Mouse (Mus musculus) CD4-positive, CD25-positive, alpha-beta regulatory T cell, adult 9 weeks (primary cell): Measurements from ENCODE around the gene Zscan18. TPM values are rescaled to one million over a fixed set of nuclear protein-coding genes. Genes with fewer than 3 reads are reported as not detected.

Experiments used
- polyA plus RNA-seq: library from polyadenylated mRNA; unstranded; fragments of 100-300 nt; shearing (Covaris generic); gene quantifications from one replicate; pipeline ENCODE4 v1.2.1, GENCODE M21; 2017

The Zscan18 gene
- polyA plus RNA-seq, result 1.7 TPM

GRCm38 (mm10) chr7:12802866-12803726, at the start of gene Zscan18:
Gene Zscan18, minus strand, starts transcription at chr7:12803635.

DNA sequence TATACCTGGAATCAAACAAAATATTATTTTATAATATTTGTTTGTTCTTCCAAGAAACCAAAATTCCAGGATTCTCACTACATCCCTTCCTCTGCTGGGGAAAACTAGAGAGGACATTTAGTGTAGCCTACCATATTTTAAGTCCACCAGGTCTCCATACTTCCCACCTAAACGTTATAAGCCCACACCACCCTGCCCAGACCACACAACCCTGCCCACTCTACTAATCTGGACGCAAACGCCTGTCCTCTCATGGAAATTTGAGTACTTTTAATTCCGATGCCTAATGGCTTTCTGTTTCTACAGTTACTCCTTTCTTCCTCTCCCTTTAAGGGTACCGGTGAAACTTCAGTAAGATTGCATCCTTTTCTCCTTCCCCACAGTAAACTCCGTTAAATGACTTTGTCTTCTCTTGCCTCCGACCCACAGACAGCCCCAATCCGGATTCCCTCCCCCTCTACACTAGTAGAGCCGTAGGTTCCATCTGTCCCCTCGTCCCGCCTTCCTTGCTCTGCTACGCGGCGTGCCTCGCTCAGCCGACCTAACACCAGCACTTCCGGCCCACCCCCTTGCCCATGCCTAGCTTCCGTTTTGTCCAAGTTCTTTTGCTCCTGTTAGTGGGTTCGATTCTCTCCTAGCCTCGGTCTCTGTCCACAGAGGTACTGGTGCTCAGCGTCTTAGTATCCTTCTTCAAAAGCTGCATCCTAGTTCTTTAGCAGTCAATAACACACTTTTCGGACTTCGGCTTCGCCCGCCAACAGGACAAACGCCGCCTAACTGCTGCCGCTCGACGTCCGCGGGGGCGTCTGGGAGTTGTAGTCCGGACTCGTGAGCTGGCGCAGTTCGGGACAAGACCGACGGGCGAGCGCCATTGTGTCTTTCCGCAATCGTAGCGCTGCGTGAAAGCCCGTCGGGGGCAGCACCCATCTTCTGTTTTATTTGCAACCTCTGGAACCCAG, 31.0 kb upstream of the Zscan18 start, which contains the start of gene Zfp110:
Zfp110 (plus strand) TSS at position 600 of the 959 bp plus-strand sequence.

DNA sequence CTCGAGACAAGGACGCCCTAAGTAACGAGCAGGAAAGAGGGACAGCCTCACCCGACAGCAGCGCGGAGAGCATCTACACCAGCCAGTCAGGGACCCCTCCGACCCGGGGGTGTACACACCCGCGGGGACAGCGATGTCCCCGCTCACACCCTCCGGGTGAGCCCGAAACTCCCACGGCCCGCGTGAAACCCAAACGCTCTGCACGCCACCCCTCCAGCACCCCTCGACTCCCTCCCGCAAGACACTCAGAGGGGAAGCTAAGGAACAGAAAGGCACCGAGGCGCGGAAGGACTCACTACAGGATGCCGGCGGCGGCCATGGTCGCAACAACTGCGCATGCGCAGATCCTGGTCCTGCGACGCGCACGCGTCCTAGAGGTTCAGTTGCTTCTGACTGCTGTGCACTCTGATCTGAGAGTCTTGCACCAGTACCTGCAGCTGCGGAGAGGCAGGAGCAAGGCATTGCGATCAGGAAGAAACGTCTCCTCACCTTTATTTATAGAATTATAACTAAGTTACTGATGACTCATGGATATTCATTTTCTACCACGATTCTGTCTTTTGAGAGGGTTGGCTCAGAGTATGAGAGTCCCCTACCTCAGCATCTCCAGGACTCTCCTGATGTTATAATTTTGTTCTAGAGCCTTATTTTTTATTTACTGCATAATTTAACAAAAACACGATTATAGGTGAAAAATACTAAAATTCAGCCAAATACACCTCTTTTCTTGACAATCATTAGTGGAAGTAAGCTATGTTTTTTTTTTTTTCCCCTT, 15.3 kb upstream of the Zscan18 start, which contains the start of gene Zfp329:
Zfp329 (minus strand) TSS at position 338 of the 775 bp plus-strand sequence.

GRCm38 (mm10) chr7:12734904-12735303, 68.5 kb downstream of the Zscan18 start, which contains the start of gene Vmn2r56:
Gene Vmn2r56, minus strand, starts transcription at chr7:12735004.

Other genes with a start within 250 kb of the Zscan18 start
- gene Vmn2r53, start 194.8 kb downstream of the Zscan18 start, polyA plus RNA-seq, result 0.06 TPM
- gene Vmn2r54, start 163.3 kb downstream of the Zscan18 start, polyA plus RNA-seq, result not detected
- gene Vmn2r55, start 118.6 kb downstream of the Zscan18 start, polyA plus RNA-seq, result not detected
- not detected for gene Vmn2r56, start 68.6 kb downstream of the Zscan18 start, polyA plus RNA-seq
- 21.4 TPM for gene Zfp329, start 15.2 kb upstream of the Zscan18 start, polyA plus RNA-seq
- 95.0 TPM for gene Zfp110, start 31.1 kb upstream of the Zscan18 start, polyA plus RNA-seq
- 3.8 TPM for gene Zfp128, start 77.5 kb upstream of the Zscan18 start, polyA plus RNA-seq
- gene Zscan22, start 94.2 kb upstream of the Zscan18 start, polyA plus RNA-seq, result 14.7 TPM
- 1,332 TPM for gene Rps5, start 118.7 kb upstream of the Zscan18 start, polyA plus RNA-seq
- not detected for gene Rnf225, start 123.8 kb upstream of the Zscan18 start, polyA plus RNA-seq
- 6.6 TPM for gene Zfp324, start 162.2 kb upstream of the Zscan18 start, polyA plus RNA-seq
- gene Zfp446, start 174.2 kb upstream of the Zscan18 start, polyA plus RNA-seq, result 10.2 TPM
- 0.16 TPM for gene Slc27a5, start 194.6 kb upstream of the Zscan18 start, polyA plus RNA-seq
- 38.1 TPM for gene Trim28, start 195.5 kb upstream of the Zscan18 start, polyA plus RNA-seq
- 3.6 TPM for gene Zbtb45, start 206.4 kb upstream of the Zscan18 start, polyA plus RNA-seq
- gene Chmp2a, start 231.2 kb upstream of the Zscan18 start, polyA plus RNA-seq, result 310 TPM
- gene Ube2m, start 234.6 kb upstream of the Zscan18 start, polyA plus RNA-seq, result 7.8 TPM